Mouse (Mus musculus) heart, adult 18-20 months (tissue): Measurements from ENCODE around the gene Gm5580. TPM values are rescaled to one million over a fixed set of nuclear protein-coding genes. Genes with fewer than 3 reads are reported as not detected.
"Not testable (repeated sequence)": the region's sequence is repeated elsewhere in the genome, so short reads cannot be mapped to it uniquely, and the experiment has no call there.

ENCODE experiments used
- DNase-seq, 2 experiments: peaks; one replicate each; pipeline ENCODE4 v3.0.0; 2021 to 2022; ENCODE audit warnings: mixed read lengths in 1 of 2
- long read RNA-seq, 2 experiments: library from polyadenylated mRNA; stranded (forward); transcript quantifications; one replicate each; pipeline ENCODE4 v2.0.0; 2021
- total RNA-seq, 2 experiments: library from RNA; stranded (reverse); gene quantifications; 2 replicates each; pipeline ENCODE4 v1.2.3; 2021

The Gm5580 gene
- 1 to 10 TPM; 1.0 to 1.6 TPM for total RNA-seq
- long read RNA-seq, experiment 1, result 0 reads
- long read RNA-seq, experiment 2, result 0 reads

DNA sequence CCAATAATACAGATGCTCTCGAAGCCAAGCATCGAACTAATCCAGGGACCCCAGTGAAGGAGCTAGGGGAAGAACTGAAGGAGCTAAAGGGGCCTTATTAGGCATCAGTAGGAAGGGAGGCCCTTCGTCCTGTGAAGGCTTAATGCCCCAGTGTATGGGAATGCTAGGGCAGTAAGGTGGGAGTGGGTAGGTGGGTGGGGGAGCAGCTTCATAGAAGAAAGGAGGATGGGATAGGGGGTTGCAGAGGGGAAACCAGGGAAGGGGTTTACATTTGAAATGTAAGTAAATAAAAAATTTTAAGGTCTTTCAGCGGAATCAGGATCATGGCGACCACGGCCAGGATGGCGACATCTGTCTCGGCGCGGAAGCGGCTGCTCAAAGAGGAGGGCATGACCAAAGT lies at the start of gene Gm5580:
Gene Gm5580 (plus strand): TSS at position 301 of the 400 bp plus-strand sequence.
- DNase-seq, result not testable (repeated sequence)

DNA sequence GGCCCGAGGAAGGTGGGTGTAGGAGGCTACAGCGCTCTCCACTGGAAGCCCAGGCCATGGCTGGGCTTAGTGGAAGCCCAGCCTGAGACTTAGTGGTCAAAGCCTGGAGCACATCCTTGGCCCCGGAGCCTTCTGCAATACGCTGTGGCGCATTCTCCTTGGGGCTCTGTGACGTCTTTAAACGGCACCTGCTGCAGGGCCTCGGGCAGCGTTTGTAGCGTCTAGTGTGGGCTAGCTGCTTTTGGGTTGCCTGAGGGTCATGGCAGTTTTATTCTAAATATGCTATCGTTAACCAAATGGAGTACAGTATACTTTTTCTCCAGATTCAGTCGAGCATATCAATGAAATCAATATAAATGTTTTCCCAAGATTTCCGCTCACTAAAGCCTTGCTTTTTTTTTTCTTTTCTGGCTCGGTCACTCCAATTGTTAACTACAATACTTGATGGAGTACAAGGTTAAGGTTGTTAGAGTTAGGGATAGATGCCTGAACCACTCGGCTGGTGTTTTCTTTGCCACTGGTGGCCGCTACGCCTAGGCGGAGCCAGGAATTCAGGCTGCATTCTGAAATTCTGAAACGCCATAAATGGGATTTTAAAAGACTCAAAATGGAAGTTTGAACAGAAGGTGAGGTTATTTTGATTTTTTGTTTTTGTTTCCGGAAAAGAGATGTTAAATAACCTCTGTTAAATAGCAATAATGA lies 44.5 kb upstream of the Gm5580 start, which contains the start of gene Olfr212:
Gene Olfr212 (plus strand): TSS at position 215 of the 702 bp plus-strand sequence.
- not testable (repeated sequence) for DNase-seq

DNA sequence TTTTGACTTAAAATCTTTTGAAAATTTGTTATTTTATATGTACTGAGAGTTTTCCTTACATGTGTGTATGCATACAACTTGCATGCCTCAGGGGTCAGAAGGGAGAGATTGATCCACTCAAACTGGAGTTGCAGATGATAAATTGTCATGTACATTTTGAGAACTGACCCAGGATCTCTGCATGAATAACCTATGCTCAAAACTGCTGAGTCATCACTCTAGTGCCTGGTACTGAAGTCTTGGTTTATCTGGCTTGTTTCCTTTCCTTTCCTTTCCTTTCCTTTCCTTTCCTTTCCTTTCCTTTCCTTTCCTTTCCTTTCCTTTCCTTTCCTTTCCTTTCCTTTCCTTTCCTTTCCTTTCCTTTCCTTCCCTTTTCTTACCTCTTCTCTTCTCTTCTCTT lies 36.1 kb upstream of the Gm5580 start:
- no peak for DNase-seq

DNA sequence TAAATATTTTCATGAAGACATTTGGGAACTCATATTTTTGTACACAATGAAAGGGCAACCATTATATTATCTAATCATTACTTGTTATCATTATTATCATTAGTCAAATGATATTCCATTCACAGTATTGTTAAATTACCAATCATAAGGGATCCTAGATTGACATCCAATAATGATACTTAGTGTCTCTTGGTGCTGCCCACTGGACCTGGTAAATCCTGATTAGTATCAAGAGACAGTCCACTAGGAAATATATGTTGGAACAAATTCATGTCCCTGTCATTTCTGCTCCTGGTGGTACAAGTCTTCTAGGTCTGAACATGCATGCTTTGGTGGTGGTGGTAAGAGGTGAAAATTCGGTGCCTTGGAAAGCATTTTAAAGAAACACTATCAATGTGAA lies 12.8 kb upstream of the Gm5580 start, which contains the start of gene Olfr213:
Gene Olfr213 (plus strand): TSS at position 301 of the 400 bp plus-strand sequence.
- no peak for DNase-seq

DNA sequence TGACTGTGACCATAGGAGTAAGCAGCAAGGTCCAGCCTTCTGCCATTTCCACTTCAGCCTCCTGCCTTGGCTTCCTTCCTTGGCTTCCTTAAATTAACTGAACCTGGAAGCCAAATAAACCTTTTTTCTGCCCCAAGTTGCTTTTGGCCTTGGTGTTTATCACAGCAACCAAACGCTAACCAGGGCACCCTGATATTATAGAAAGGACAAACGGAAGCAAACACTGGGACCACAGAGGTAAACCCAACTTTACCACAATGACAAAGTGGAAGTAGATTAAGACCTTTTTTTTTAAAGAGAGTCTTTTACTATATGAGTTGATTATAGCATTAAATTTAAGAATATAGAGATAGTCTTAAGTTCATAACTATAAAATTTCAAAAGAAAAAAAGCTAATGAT lies 8.4 kb upstream of the Gm5580 start:
- DNase-seq, result no peak

DNA sequence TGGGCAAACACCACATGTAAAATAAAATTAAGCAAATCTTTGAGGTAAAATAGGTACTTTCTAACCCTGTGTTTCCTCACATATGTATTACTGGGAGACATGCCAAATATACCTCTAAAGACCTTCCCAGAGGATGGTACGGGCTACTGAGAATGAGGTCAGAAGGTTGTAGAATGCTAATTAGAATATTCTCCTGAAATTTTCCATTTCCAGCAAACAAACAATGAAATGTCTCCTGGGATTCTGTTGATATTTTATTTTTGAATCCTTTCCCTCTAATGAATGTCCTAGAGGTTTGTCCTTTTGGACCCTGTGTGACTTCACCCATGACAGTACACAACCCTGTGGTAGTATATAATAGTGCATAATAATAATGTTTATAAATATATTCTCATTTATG lies 3.0 kb downstream of the Gm5580 start, which contains the start of gene Olfr214:
Gene Olfr214 (plus strand): TSS at position 301 of the 400 bp plus-strand sequence.
- DNase-seq, result no peak

DNA sequence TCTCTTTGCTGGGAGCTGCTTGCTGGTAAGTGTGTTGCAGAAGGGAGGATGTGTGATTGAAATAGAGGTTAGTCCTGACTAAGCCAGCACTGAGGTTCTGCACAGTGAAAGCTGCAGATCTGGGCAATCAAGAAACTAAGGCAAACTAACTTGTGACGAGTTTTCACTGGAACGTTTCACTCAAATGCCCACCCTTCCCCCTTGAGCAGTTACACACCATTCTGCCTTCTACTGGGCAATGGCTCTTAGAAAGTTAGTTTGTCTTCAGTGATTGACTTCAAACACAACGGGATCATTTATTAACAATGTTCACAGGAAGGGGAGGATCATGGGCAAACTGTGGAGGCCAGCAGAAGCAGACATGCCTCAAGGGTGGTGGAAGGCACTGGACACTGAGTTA lies 4.0 kb downstream of the Gm5580 start:
- DNase-seq, result no peak

DNA sequence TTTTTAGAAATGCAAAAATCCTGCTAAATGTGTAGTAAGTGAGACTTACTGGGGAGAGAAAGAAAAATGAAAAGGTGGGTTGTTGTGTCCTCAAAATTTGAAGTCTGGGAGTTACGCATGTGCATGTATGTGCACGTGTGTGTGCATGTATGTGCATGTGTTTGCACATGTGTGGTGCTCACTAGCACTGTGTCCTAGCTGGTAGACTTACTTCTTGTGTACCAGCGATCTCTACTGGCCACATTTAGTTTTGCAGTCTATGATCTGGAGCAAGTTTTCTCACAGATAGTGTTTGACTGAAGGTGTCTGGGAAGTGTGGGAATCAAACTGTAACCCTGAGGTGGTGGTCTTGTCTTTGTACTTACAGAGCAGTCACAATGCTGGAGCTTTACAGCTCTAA lies 18.9 kb downstream of the Gm5580 start:
- DNase-seq, result peak; percentile 32 to 68

DNA sequence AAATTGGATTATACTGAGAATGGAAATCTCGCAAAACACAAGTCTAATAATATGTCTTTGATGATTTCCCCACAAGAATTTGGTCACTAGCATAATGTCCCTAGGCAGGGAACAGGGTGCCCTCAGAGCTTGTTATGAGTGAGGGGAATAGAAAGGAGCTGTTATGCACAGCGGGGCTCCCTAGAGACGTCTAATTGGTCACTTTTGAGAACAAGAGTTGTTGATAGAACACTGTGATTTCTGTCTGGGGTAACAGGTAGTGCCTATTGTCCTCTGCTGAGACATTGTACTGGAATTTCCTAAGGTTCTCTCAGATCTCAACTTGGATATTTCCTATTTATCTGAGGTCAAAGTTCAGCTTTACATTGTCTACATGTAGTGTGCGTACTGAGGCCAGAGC lies 33.2 kb downstream of the Gm5580 start, which contains the start of gene Olfr215:
Gene Olfr215 (minus strand): TSS at position 101 of the 400 bp plus-strand sequence.
- no peak for DNase-seq

DNA sequence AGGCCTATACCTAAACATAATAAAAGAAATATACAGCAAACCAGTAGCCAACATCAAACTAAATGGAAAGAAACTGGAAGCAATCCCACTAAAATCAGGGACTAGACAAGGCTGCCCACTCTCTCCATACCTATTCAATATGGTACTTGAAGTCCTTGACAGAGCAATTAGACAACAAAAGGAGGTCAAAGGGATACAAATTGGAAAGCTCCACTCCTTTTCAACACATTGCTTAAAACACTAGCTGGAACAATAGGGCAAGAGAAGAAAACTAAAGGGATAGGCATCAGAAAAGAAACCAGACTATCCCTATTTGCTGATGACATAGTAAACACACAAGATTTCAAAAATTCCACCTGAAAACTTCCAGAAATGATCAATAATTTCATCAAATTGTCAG lies 50.0 kb downstream of the Gm5580 start:
- DNase-seq, result not testable (repeated sequence)

Other genes with a start within 250 kb of the Gm5580 start
- 10 to 100 TPM; 43.5 to 44.2 TPM for gene March8, start 213.1 kb upstream of the Gm5580 start, total RNA-seq
- 10 to 100 TPM; 11.8 to 13.9 TPM for gene Alox5, start 90.0 kb upstream of the Gm5580 start, total RNA-seq
- not detected for gene Olfr211, start 62.0 kb upstream of the Gm5580 start, total RNA-seq
- under 1 TPM in 1 of 2 experiments, not detected in 1; 0.10 TPM for gene Olfr212, start 44.6 kb upstream of the Gm5580 start, total RNA-seq
- not detected for gene Olfr213, start 12.7 kb upstream of the Gm5580 start, total RNA-seq
- not detected for gene Olfr214, start 3.1 kb downstream of the Gm5580 start, total RNA-seq
- not detected for gene Olfr215, start 33.1 kb downstream of the Gm5580 start, total RNA-seq
- gene Zfp422, start 77.9 kb downstream of the Gm5580 start, total RNA-seq, result 10 to 100 TPM; 16.1 to 19.7 TPM
- gene Depp1, start 99.5 kb downstream of the Gm5580 start, total RNA-seq, result 10 to 100 TPM; 84.2 to 90.4 TPM
- gene Rassf4, start 122.8 kb downstream of the Gm5580 start, total RNA-seq, result 1 to 10 TPM; 4.3 to 6.1 TPM
- under 1 TPM in 1 of 2 experiments, not detected in 1; 0.03 TPM for gene Tmem72, start 165.8 kb downstream of the Gm5580 start, total RNA-seq